Mouse (Mus musculus): Measurements from ENCODE around the gene Pglyrp2.

Pglyrp2 gene

DNA sequence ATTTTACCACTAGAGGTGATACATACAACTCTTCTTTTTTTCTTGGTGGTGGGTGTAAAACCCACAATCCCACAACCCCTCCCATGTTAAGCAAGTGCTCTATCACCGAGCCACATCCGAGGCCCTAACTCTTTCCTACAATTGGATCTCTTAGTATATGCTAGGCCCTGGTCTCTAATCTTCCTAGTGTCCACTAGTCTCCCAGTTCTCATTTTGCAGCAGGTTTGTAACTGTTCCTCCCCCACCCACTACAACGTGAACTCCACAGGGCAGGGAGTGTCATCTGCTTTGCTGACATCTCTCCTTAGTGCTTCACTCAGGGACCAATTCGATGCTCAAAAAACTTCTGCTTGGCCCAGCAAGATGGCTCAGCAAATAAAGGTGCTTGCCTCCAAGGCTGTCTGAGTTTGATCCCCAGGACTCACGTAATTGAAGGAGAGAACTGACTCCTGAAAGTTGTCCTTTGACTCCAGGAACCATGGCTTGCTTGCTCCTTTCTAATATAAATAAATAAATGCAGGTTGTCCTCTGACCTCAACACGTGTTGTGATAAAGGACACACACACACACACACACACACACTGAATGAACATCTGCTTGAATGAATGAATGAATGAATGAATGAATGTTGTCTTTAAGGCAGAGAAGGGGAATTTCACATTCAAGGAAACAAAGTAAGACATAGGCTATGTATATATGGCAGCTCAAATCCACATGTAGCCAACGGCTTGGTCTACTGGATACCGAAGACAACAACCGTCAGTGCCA, 21.8 kb downstream of the Pglyrp2 start:
- DNase-seq = no peak

GRCm38 (mm10) chr17:32396266-32396665, 27.7 kb downstream of the Pglyrp2 start:
- no peak for DNase-seq

- no peak for DNase-seq
These were observed 30.0 kb downstream of the Pglyrp2 start for GRCm38 (mm10) chr17:32393944-32394343.

DNA sequence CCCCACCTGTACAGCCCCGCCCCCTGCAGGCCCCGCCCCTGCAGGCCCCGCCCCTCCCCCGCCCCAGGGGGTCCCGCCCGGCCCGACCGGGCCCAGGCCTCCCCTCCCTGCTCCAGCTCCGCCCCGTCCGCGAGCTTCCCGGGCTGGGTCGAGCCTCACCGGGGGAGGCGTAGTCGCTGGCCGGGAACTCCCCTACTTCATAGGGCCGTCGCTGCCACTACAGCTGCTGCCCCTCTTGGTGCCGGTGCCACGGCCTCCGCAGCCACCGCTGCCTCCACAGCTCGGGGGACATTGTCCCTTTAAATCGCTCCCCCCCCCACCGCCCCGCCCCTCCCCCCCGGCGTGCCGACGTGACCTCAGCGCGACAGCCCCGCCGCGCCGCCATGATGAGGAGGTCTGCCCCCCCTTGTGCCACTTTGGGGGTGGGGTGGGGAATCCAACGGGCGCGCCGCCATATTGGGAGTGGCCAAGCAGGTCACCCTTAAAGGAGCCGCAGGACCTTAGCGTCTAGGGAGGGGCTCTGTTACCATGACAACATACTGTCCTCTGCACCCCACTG, 34.8 kb downstream of the Pglyrp2 start, which contains the start of gene Wiz:
Gene Wiz, minus strand, starts transcription at position 339 of the 559 bp plus-strand sequence.
- DNase-seq = peak; percentile 99

DNA sequence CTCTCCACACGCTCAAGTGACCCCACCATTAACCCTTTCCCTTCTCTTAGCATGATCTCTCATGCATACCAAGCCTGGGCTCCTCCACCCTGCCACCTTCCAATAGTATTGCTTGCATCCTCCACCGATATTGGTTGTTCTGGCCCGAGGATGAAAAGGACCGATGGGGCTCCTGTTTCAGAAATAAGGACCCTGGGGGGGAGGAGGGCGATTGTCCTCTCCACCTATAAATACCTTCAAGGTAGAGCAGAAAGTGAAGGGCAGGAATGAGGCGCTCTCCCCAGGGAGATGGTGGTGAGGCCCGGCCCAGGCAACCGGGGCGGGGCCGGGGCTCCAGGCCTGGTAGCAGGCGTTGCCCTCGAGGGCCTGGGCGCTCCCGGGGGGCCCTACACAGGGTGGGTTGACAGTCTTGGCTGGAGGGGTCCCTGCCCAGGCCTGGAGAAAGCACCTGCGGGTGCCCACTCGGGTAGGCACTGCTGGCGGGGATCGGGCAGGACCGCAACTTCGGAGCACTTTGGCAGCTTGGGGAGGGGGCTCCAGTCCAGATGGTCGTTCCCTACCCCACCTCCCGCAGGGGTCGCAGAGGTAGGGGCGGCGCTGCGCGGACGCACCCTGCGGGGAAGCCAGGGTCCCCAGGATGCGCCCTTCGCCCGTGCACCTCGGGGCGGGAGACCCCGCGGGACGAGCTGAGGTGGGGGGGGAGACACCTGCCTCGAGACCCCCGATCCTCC, 35.4 kb downstream of the Pglyrp2 start:
- peak; percentile 67 for DNase-seq

GRCm38 (mm10) chr17:32387986-32388369, 36.0 kb downstream of the Pglyrp2 start:
- no peak for DNase-seq

- DNase-seq = no peak
These were observed 37.1 kb downstream of the Pglyrp2 start for GRCm38 (mm10) chr17:32386659-32387432.

DNA sequence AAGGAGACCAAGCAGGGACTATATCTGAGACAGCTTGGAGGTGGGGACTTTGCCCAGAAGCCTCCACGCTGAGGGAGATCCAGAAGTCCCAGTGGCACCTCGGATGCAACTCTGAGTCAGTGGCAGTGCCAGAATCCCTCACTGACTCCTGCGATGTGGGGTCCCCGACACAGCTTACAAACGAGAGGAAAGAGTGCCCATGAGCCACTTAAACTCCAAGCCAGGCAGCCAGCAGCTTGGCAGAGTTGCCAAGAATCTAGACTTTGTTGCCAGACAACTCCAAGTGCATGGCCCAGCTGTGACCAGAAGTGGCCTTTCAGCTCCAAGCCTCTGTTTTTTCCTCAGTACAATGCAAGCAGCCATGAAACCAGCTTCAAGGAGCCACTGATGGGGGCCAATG, 40.3 kb downstream of the Pglyrp2 start:
- no peak for DNase-seq

- DNase-seq = no peak
These were observed 41.4 kb downstream of the Pglyrp2 start for GRCm38 (mm10) chr17:32382576-32382975.

GRCm38 (mm10) chr17:32378786-32379185, 45.2 kb downstream of the Pglyrp2 start:
- no peak for DNase-seq

DNA sequence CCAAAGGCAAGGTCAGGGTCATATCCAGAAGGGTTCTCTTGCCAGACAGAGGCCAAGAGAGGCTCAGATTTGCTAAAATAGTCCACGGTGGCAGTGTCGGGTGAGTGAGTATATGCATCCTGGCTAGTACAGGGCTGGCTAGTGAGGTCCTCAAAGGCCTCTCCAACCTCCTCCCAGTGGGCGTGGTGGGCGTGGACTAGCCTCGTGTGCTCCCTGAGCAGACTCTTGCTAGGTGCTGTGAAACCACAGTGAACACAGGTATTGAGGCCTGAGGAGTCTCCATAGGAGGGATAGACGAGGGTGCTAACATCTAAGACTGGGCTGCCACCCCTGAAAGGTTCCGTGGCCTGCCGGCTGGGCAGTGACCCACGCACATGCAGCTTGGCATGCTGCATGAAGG, 46.8 kb downstream of the Pglyrp2 start:
- DNase-seq = no peak

DNA sequence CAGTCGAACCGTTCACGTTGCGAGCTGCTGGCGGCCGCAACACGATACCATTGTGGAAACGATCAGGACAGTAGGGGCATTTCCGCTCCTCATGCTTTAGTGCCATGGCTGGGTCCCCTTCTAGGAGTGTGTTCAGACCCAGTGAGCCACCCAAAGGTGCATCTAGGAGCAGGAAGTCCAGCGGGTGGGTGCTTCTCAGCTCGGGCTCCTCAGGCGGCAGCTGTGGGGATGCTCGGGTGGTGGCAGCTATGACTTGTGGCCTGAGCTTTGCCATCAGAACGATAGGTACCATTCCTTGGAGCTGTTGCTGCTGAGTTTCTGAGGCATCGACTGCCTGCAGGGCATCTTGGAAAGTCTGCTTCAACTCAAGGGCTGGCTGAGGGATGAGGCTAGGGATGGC, 47.5 kb downstream of the Pglyrp2 start:
- no peak for DNase-seq

- DNase-seq = no peak
These were observed 54.9 kb downstream of the Pglyrp2 start for GRCm38 (mm10) chr17:32368991-32369578.

DNA sequence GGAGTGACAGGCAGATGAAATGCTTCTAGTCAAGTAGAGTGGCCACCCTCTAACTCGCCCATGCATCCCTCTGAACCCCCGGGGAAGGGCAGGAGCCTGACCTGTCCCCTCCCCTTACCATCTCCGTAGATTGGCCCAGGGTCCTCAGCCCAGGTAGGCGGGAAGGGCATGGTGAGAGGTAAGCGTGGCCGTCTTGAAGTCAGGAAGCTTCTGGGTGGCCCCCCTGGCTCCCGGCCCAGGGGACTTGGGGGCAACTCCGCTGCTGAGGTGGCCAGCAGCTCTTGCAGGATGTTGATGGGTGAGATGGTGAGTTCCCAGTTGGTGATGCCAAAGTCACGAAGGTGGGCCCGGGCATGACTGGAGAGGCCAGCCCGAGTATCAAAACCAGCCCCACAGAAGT, 56.3 kb downstream of the Pglyrp2 start:
- DNase-seq = no peak

- DNase-seq = no peak
These were observed 58.7 kb downstream of the Pglyrp2 start for GRCm38 (mm10) chr17:32365296-32365695.

- no peak for DNase-seq
These were observed 59.1 kb downstream of the Pglyrp2 start for GRCm38 (mm10) chr17:32364850-32365249.

DNA sequence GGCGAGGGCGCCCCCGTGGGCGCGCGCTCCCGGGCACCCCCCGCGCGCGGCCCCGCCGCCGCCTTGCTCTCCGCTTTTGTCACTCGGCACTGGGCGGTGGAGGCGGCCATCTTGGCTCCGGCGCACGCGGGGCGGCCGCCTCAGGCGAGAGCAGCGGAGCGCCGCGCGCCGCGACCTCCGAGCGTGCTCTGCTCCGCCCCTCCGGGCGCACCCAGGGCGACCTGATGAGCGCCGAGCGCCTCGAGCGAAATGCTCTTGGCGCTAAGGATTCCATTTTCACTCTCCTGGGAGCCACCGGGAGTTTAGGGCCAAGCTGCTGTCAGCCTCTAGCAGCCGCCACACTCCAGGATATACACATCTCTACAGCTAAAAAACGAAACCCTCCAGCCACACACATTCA, 59.6 kb downstream of the Pglyrp2 start:
- DNase-seq = peak; percentile 85

DNA sequence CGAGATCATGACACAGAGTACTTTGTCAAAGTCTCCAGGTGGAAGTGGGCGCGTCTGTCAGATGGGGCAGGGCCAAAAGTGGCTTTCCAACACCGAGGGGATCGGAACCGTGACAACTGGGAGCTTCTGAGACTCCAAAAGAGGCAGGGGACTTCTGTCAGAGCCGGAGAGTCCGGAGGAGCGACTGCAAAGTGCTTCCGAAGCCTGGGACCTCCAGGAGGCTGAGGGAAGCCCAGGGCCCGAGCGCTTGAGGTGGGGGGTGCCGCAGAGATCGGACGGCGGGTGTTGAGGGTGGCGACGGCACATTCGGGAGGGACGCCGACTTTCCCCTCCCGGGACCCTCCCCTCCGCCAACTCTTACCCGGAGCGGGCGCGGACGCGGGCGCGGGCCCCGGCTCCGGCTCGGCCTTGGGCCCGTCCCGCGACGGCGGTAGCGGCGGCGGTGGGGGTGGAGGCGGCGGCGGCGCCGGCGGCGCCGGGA, 60.1 kb downstream of the Pglyrp2 start:
- DNase-seq = no peak

GRCm38 (mm10) chr17:32362686-32363085, 61.3 kb downstream of the Pglyrp2 start:
- DNase-seq = no peak
